Mouse (Mus musculus) heart, embryonic 16.5 days (tissue): ENCODE measurements around the gene Zfp446. TPM values are rescaled to one million over a fixed set of nuclear protein-coding genes. Genes with fewer than 3 reads are reported as not detected.

Experiments
- ATAC-seq: fragments of 200-750 bp; cut with Nextera tagmentation; replicated peaks from 2 replicates; pipeline ENCODE4 v1.8.0; 2017; ENCODE audit warnings: moderate number of reproducible peaks; ENCODE audit not compliant: insufficient read depth, low FRiP score; ENCODE audit errors: extremely low read depth
- H3K27ac ChIP-seq: fragments of 300-500 bp; sonication (generic); 2 replicates; pipeline ENCODE4 v1.5.1; 2014; ENCODE audit warnings: mild to moderate bottlenecking, low read length, control low read depth, moderate library complexity
- H3K27me3 ChIP-seq: fragments of 300-500 bp; sonication (generic); 2 replicates; pipeline ENCODE4 v1.6.1; 2014; ENCODE audit warnings: low read length, mixed read lengths; ENCODE audit not compliant: control insufficient read depth, insufficient read depth
- H3K36me3 ChIP-seq: fragments of 300-500 bp; sonication (generic); 2 replicates; pipeline ENCODE4 v1.6.1; 2014; ENCODE audit not compliant: control insufficient read depth, insufficient read depth
- H3K4me1 ChIP-seq: fragments of 300-500 bp; sonication (generic); 2 replicates; pipeline ENCODE4 v1.6.1; 2014; ENCODE audit warnings: low read length, mixed read lengths; ENCODE audit not compliant: control insufficient read depth, insufficient read depth
- H3K4me2 ChIP-seq: fragments of 300-500 bp; sonication (generic); 2 replicates; pipeline ENCODE4 v1.6.1; 2014; ENCODE audit warnings: low read depth, mild to moderate bottlenecking, control low read depth, low read length
- H3K4me3 ChIP-seq: fragments of 300-500 bp; sonication (generic); 2 replicates; pipeline ENCODE4 v1.5.1; 2014; ENCODE audit warnings: mild to moderate bottlenecking, control low read depth, low read length
- H3K9ac ChIP-seq: fragments of 300-500 bp; sonication (generic); 2 replicates; pipeline ENCODE4 v1.6.1; 2014; ENCODE audit warnings: low read length, control low read depth
- H3K9me3 ChIP-seq: fragments of 300-500 bp; sonication (generic); replicated peaks from 2 replicates; pipeline ENCODE4 v1.6.1; 2016; ENCODE audit warnings: low read length; ENCODE audit not compliant: control insufficient read depth
- WGBS: fragments of 180-500 bp; shearing (Covaris S2); extraction: QIAGEN DNeasy Blood & Tissue Kit; methylation state at CpG from one replicate; pipeline ENCODE4 v1.1.7; 2014; 5-methylcytosine and 5-hydroxymethylcytosine counted together
- polyA plus RNA-seq: library from polyadenylated mRNA; unstranded; fragments of >200 nt; fragmentation: Nextera tagmentation; extraction: Ambion mirVana; gene quantifications from 2 replicates; pipeline ENCODE4 v1.2.1, GENCODE M21; 2015

Gene Zfp446
- polyA plus RNA-seq, 1 experiment from 2014 or later = 6.5 TPM

DNA sequence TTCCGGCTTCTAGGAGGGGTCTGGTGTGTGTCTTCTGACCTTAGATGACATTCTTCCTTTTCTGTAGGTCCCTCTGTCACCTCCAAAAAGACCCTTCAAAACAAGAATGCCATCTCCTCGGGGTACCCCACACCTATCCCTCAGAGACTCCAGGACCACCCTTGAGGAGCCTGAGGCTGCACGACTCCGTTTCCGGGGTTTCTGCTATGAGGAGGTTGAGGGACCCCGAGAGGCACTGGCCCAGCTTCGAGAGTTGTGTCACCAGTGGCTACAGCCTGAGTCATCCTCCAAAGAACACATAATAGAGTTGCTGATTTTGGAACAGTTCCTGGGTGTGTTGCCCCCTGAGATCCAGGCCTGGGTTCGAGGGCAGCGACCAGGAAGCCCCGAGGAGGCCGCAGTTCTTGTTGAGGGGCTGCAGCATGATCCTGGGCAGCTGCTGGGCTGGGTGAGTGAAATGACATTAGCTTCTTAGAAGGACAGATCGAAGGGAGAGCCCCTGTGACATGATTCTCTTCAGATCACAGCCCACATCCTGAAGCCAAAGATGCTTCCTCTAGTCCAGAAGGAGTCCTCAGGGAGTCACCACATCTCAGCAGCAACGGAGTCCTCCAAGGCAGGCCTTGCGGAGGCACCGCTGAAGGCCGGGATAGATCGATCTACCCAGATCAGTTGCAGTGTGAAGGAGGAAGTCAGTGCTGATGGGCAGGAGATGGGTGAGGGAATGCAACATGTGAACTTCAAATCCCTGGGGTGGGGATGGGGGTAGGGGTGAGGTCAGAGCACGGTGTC lies 1.5 kb downstream of the Zfp446 start:
- Histone ChIP-seq H3K9ac (peak overlapping the region; percentile 81), H3K4me3 (peak overlapping the region; percentile 64; the same call in 1 of the 2 replicates)
- ATAC-seq = no peak

GRCm38 (mm10) chr7:12979776-12980175 lies 2.1 kb downstream of the Zfp446 start:
- Histone ChIP-seq H3K27ac (no peak overlapping the region), H3K4me3 (no peak overlapping the region), H3K4me2 (no peak overlapping the region), H3K36me3 (no peaks in the 10 kb centered on the region), H3K9ac (no peak overlapping the region), H3K27me3 (no peaks in the 10 kb centered on the region), H3K9me3 (no peaks in the 10 kb centered on the region), H3K4me1 (peaks cover 6% of the 10 kb centered on the region)
- ATAC-seq = no peak
- 60% methylated on average over 6 of the region's 6 CpGs for WGBS

More for the DNA sequence above, 1.5 kb downstream of the Zfp446 start:
- Histone ChIP-seq H3K36me3 (no peaks in the 10 kb centered on the region), H3K27ac (peak overlapping the region; percentile 96), H3K4me2 (peak overlapping the region; percentile 89), H3K27me3 (no peaks in the 10 kb centered on the region), H3K4me1 (peaks cover 6% of the 10 kb centered on the region), H3K9me3 (no peaks in the 10 kb centered on the region)
- WGBS = 75% methylated on average over 18 of the region's 18 CpGs

DNA sequence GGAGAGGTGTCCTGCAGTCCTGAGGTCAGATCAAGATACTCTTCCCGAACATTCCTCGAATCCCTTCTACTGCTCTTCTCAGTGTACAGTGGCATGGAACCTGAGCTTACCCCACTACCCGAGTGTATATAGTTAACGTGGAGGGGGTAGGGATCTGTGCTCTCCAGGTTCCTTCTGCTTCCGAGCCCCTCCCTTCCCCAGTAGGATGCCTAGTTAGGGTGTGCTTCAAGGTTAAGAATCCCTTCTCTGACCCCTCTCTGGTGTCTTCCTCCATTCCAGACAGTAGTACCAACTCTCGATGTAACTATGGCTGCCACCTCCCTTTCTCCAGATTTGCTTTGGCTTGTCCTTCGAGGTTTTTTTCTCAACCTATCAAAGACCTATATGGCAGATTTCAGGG lies 2.6 kb downstream of the Zfp446 start:
- no peak for ATAC-seq
- no peak overlapping the region for H3K9ac ChIP-seq
- H3K4me3 ChIP-seq = no peak overlapping the region
- no peaks in the 10 kb centered on the region for H3K9me3 ChIP-seq
- H3K27me3 ChIP-seq = no peaks in the 10 kb centered on the region
- WGBS = 80% methylated on average over 7 of the region's 7 CpGs
- H3K36me3 ChIP-seq = no peaks in the 10 kb centered on the region
- H3K27ac ChIP-seq = no peak overlapping the region
- peaks cover 6% of the 10 kb centered on the region for H3K4me1 ChIP-seq
- no peak overlapping the region for H3K4me2 ChIP-seq

DNA sequence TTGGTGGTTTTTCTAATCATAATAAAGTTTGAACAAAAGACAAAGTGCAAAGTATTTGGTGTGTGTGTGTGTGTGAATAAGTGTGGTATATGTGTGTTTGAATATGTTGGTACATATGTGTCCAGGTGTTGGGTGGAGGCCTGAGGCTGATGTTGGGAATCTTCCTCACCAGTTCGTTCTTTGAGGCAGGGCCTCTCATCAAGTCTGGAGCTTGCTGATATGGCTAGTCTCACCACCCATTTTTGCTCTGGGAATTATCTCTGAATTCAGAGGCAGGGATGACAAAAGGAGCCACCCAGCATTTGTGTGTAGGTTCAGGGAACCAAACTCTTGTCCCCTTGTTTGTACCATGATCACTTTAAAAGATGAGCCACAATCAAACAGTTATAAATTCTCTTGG lies 8.1 kb downstream of the Zfp446 start:
- no peaks in the 10 kb centered on the region for H3K4me1 ChIP-seq
- WGBS = 61% methylated on average over 1 of the region's 1 CpGs
- no peak overlapping the region for H3K4me2 ChIP-seq
- no peaks in the 10 kb centered on the region for H3K9me3 ChIP-seq
- no peak for ATAC-seq
- no peak overlapping the region for H3K9ac ChIP-seq
- no peaks in the 10 kb centered on the region for H3K27me3 ChIP-seq
- H3K36me3 ChIP-seq = no peaks in the 10 kb centered on the region
- no peak overlapping the region for H3K4me3 ChIP-seq
- no peak overlapping the region for H3K27ac ChIP-seq

DNA sequence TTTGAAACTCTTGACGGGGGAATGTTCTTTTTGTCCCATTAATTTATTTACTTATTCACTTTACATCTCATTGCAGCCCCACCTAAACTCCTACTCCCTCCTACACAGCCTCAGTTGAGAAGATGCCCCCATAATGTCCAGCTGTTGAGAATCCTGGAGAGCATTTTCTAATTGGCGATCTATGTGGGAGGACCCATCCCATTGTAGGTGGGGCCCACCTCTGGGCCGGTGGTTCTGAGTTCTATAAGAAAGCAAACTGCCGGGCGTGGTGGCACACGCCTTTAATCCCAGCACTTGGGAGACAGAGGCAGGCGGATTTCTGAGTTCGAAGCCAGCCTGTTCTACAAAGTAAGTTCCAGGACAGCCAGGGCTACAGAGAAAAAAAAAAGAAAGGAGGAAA lies 9.3 kb downstream of the Zfp446 start:
- H3K4me2 ChIP-seq = no peak overlapping the region
- no peaks in the 10 kb centered on the region for H3K36me3 ChIP-seq
- WGBS = 77% methylated on average over 8 of the region's 8 CpGs
- no peak for ATAC-seq
- H3K4me3 ChIP-seq = no peak overlapping the region
- H3K27ac ChIP-seq = no peak overlapping the region
- no peaks in the 10 kb centered on the region for H3K27me3 ChIP-seq
- no peak overlapping the region for H3K9ac ChIP-seq
- H3K4me1 ChIP-seq = no peaks in the 10 kb centered on the region
- no peaks in the 10 kb centered on the region for H3K9me3 ChIP-seq

DNA sequence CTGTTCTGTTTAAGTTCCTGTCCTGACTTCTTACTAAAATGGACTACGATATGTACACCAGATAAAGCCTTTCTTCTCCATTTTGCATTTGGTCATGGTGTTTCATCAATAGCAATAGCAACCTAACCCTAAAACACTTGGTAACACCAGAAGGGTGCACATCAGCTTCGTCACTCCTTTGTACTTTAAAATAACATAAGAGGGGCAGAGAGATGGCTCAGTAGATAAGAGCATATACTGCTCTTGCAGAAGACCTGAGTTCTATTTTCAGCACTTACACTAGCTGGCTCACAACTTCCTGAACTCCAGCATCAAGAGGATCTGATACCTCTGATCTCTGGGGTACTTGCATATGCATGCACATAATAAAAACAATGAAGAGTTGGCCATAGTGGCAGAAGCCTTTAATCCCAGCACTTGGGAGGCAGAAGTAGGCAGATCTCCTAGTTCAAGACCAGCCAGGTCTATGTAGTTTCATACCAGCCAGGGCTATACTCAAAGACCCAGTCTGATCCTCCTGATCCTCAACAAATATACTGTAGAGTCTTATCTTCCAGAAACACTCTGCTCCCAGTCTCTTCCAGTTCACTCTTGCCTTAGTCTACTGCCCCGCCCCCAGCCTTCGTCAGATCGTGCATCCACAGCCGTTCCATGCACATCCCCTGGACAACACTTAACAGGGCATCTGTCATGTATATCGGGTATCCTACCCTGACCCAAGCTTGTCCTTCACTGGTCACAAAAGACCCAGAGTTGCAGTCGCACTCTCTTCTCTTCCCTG lies 10.0 kb downstream of the Zfp446 start:
- ATAC-seq = no peak
- no peak overlapping the region for H3K4me3 ChIP-seq
- WGBS = 71% methylated on average over 8 of the region's 8 CpGs

GRCm38 (mm10) chr7:12992222-12992621 lies 14.6 kb downstream of the Zfp446 start:
- H3K27ac ChIP-seq = no peak overlapping the region
- H3K4me2 ChIP-seq = no peak overlapping the region
- H3K9ac ChIP-seq = no peak overlapping the region
- no peaks in the 10 kb centered on the region for H3K36me3 ChIP-seq
- no peaks in the 10 kb centered on the region for H3K4me1 ChIP-seq
- WGBS = 3% methylated on average over 3 of the region's 3 CpGs
- ATAC-seq = no peak
- no peaks in the 10 kb centered on the region for H3K27me3 ChIP-seq
- no peak overlapping the region for H3K4me3 ChIP-seq
- no peaks in the 10 kb centered on the region for H3K9me3 ChIP-seq

More for the DNA sequence above, 10.0 kb downstream of the Zfp446 start:
- no peaks in the 10 kb centered on the region for H3K9me3 ChIP-seq
- no peak overlapping the region for H3K4me2 ChIP-seq
- H3K9ac ChIP-seq = no peak overlapping the region
- no peaks in the 10 kb centered on the region for H3K27me3 ChIP-seq
- H3K36me3 ChIP-seq = no peaks in the 10 kb centered on the region
- no peak overlapping the region for H3K27ac ChIP-seq
- H3K4me1 ChIP-seq = no peaks in the 10 kb centered on the region

DNA sequence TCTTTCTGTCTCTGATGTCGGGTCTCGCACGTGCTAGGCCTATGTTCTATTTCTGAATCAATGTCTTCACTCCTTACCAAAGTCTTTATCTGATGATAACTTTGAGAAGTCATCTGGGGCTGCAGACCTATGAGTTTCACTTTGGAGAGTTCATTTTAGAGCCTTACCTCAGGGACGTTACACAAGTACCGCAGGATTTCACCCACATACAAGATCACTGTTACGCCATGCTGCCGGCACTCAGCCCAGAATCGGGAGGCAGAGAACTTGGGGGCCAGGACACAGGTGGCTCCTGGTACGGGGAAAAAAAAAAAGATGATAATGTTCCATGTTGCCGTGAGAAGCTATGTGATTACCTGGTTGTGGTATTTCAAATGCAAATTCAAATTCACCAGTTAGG lies 15.5 kb downstream of the Zfp446 start:
- Histone ChIP-seq H3K9ac (no peak overlapping the region), H3K9me3 (no peaks in the 10 kb centered on the region), H3K4me2 (no peak overlapping the region), H3K27me3 (no peaks in the 10 kb centered on the region), H3K36me3 (no peaks in the 10 kb centered on the region), H3K27ac (no peak overlapping the region), H3K4me3 (no peak overlapping the region), H3K4me1 (no peaks in the 10 kb centered on the region)
- WGBS = 80% methylated on average over 10 of the region's 10 CpGs
- no peak for ATAC-seq

GRCm38 (mm10) chr7:12995862-12996261 lies 18.2 kb downstream of the Zfp446 start:
- Histone ChIP-seq H3K4me2 (no peak overlapping the region), H3K4me3 (no peak overlapping the region), H3K27me3 (no peaks in the 10 kb centered on the region), H3K9ac (no peak overlapping the region), H3K27ac (no peak overlapping the region), H3K4me1 (no peaks in the 10 kb centered on the region), H3K36me3 (no peaks in the 10 kb centered on the region), H3K9me3 (no peaks in the 10 kb centered on the region)
- no peak for ATAC-seq
